Mouse (Mus musculus): Measurements from ENCODE around the gene Cav3. TPM values are rescaled to one million over a fixed set of nuclear protein-coding genes. Genes with fewer than 3 reads are reported as not detected.
A peak's percentile ranks its signal among the peaks of the same experiment; 100 is the strongest.

Cav3 gene
- polyA plus RNA-seq, 1 experiment: 304 TPM

DNA sequence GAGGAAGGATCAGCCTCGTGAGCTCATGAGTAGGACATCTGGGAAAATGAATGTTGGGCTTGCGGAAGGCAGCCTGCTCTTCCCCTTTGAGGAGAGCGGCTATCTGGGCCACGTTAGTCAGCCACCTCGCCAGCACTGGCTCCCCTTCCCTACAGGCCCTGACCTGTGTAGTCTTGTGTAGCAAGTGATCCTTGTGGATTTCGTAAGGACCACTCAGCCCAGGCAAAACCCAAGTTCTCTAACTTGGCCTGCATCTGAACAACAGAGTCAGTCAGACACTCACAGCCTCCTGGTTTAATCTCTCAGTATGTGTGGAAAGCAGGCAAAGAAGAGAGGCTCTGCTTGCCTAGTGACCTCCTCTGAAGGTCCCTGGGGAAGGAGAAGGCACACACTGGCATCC is 33.4 kb downstream of the Cav3 start:
- no peak overlapping the region for H3ac ChIP-seq (ENCODE audit: control insufficient read depth, insufficient read length)
- H3K4me3 ChIP-seq: no peak overlapping the region
- peaks cover 22% of the 10 kb centered on the region for H3K27me3 ChIP-seq (ENCODE audit: control insufficient read depth, insufficient read depth, insufficient read length)
- H3K4me2 ChIP-seq (ENCODE audit: low read depth): no peak overlapping the region
- no peaks in the 10 kb centered on the region for H3K36me3 ChIP-seq (ENCODE audit: control insufficient read depth, insufficient read depth)
- TF ChIP-seq MYOD1 (IDR thresholded peaks at IDR 0.05; ENCODE audit: control insufficient read depth in 1 of 3, insufficient read length in 2 of 3, low read depth in 2 of 3) (no peak), CEBPB (IDR thresholded peaks at IDR 0.05; ENCODE audit: insufficient read depth, poor library complexity, severe bottlenecking) (no peak)
- H3K79me2 ChIP-seq (ENCODE audit: control insufficient read depth, insufficient read depth): no peaks in the 10 kb centered on the region

DNA sequence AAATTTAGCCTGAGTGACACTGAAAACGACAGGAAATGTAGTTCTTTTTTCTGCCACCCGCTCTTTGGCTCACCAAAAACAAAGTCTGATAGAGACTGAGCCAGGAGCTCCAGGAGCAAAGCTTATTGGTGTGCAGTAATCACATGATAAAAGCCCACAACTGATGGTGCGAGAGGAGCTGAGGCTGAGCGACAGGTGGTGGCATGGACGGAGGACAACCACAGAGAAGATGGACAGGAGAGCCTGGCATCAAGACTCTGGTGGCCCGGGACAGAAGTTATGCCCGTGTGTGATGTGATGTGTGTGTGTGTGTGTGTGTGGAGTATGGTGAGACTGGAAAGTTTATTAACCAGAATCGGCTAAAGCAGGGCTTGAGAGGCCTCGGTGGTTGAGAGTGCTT is 34.1 kb downstream of the Cav3 start:
- Histone ChIP-seq H3ac (ENCODE audit: control insufficient read depth, insufficient read length) (no peak overlapping the region), H3K79me2 (ENCODE audit: control insufficient read depth, insufficient read depth) (no peaks in the 10 kb centered on the region), H3K4me3 (no peak overlapping the region), H3K36me3 (ENCODE audit: control insufficient read depth, insufficient read depth) (no peaks in the 10 kb centered on the region), H3K27me3 (ENCODE audit: control insufficient read depth, insufficient read depth, insufficient read length) (peaks cover 22% of the 10 kb centered on the region), H3K4me2 (ENCODE audit: low read depth) (no peak overlapping the region)
- TF ChIP-seq E2F4 (IDR thresholded peaks at IDR 0.05; ENCODE audit: insufficient read depth): no peak
- no peak for TF ChIP-seq REST (IDR thresholded peaks at IDR 0.05; ENCODE audit: insufficient read depth, insufficient read length)
- TF ChIP-seq TCF12 (IDR thresholded peaks at IDR 0.05; ENCODE audit: insufficient read depth, poor library complexity, severe bottlenecking): no peak
- no peak for TF ChIP-seq POLR2AphosphoS2 (IDR thresholded peaks at IDR 0.05; ENCODE audit: insufficient read length, low read depth)
- TF ChIP-seq USF1 (IDR thresholded peaks at IDR 0.05; ENCODE audit: low read depth): no peak
- peak in 2 of 3 experiments; percentile 67 to 76 for TF ChIP-seq MYOD1 (IDR thresholded peaks at IDR 0.05; ENCODE audit: control insufficient read depth in 1 of 3, insufficient read length in 2 of 3, low read depth in 2 of 3)
- TF ChIP-seq MAX (IDR thresholded peaks at IDR 0.05; ENCODE audit: low read depth): no peak
- TF ChIP-seq POLR2A (IDR thresholded peaks at IDR 0.05; ENCODE audit: insufficient read length, low read depth): no peak
- no peak for TF ChIP-seq CEBPB (IDR thresholded peaks at IDR 0.05; ENCODE audit: insufficient read depth, poor library complexity, severe bottlenecking)
- TF ChIP-seq TCF3 (IDR thresholded peaks at IDR 0.05; ENCODE audit: insufficient read length, low read depth): no peak
- peak in 1 of 3 experiments; percentile 27 for TF ChIP-seq MYOG (IDR thresholded peaks at IDR 0.05; ENCODE audit: control insufficient read depth in 1 of 3, insufficient read depth in 1 of 3, insufficient read length in 2 of 3, low read depth in 2 of 3)
- no peak for TF ChIP-seq SRF (IDR thresholded peaks at IDR 0.05; ENCODE audit: control insufficient read depth, insufficient read length, low read depth)

DNA sequence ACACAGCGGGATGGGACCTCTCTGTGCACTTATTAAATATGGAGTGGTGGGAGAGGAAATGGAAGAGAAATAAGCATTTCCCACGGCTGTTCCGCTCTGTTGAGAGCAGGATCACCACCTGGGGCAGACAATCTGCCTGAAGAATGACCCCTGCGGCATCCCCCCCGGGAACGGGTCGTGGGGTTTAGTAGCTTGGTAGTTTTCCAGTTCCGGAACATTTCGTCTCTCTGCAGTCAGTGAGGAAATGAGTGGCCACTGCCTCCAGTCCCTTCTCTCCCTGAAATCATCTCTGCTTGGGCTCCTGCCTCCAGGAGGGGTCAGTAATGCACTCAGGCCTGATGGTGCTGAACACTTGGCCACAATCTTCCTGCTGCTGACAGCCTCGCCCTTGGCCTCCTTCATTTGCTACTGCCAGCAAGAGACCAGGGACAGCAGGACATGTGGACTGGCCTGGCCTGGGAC is 35.3 kb downstream of the Cav3 start:
- Histone ChIP-seq H3K4me3 (no peak overlapping the region), H3K79me2 (ENCODE audit: control insufficient read depth, insufficient read depth) (no peaks in the 10 kb centered on the region), H3ac (ENCODE audit: control insufficient read depth, insufficient read length) (no peak overlapping the region), H3K27me3 (ENCODE audit: control insufficient read depth, insufficient read depth, insufficient read length) (peaks cover 11% of the 10 kb centered on the region), H3K36me3 (ENCODE audit: control insufficient read depth, insufficient read depth) (no peaks in the 10 kb centered on the region), H3K4me2 (ENCODE audit: low read depth) (no peak overlapping the region)
- TF ChIP-seq REST (IDR thresholded peaks at IDR 0.05; ENCODE audit: insufficient read depth, insufficient read length) (no peak), MYOG (IDR thresholded peaks at IDR 0.05; ENCODE audit: control insufficient read depth in 1 of 3, insufficient read depth in 1 of 3, insufficient read length in 2 of 3, low read depth in 2 of 3) (no peak), TCF12 (IDR thresholded peaks at IDR 0.05; ENCODE audit: insufficient read depth, poor library complexity, severe bottlenecking) (no peak), MAX (IDR thresholded peaks at IDR 0.05; ENCODE audit: low read depth) (no peak), POLR2A (IDR thresholded peaks at IDR 0.05; ENCODE audit: insufficient read length, low read depth) (no peak), E2F4 (IDR thresholded peaks at IDR 0.05; ENCODE audit: insufficient read depth) (no peak), MYOD1 (IDR thresholded peaks at IDR 0.05; ENCODE audit: control insufficient read depth in 1 of 3, insufficient read length in 2 of 3, low read depth in 2 of 3) (no peak), POLR2AphosphoS2 (IDR thresholded peaks at IDR 0.05; ENCODE audit: insufficient read length, low read depth) (no peak)

DNA sequence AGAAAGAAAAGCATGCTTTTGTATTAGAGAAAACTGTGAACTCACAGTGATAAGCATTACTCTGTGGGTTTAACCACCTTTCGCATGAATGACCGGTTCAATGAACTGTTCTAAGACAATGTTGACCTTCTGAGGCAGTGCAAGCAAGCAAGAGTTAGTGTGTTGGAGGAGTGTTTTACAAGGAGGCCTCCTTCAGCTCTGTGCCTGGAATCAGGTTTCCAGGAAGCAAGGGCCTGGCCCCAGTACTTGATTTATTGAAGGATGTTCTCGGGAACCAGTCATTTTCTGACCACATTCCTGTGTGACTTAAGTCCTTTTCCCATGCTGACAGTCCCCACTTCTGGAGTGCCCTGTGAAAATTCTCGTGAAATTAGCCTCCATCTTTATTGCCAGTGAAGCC is 35.9 kb downstream of the Cav3 start:
- peaks cover 6% of the 10 kb centered on the region for H3K27me3 ChIP-seq (ENCODE audit: control insufficient read depth, insufficient read depth, insufficient read length)
- no peaks in the 10 kb centered on the region for H3K36me3 ChIP-seq (ENCODE audit: control insufficient read depth, insufficient read depth)
- no peak overlapping the region for H3K4me3 ChIP-seq
- H3K79me2 ChIP-seq (ENCODE audit: control insufficient read depth, insufficient read depth): no peaks in the 10 kb centered on the region
- no peak overlapping the region for H3K4me2 ChIP-seq (ENCODE audit: low read depth)
- no peak for TF ChIP-seq TCF3 (IDR thresholded peaks at IDR 0.05; ENCODE audit: insufficient read length, low read depth)
- TF ChIP-seq CEBPB (IDR thresholded peaks at IDR 0.05; ENCODE audit: insufficient read depth, poor library complexity, severe bottlenecking): no peak
- TF ChIP-seq POLR2AphosphoS2 (IDR thresholded peaks at IDR 0.05; ENCODE audit: insufficient read length, low read depth): no peak
- TF ChIP-seq E2F4 (IDR thresholded peaks at IDR 0.05; ENCODE audit: insufficient read depth): no peak
- no peak for TF ChIP-seq MYOD1 (IDR thresholded peaks at IDR 0.05; ENCODE audit: control insufficient read depth in 1 of 3, insufficient read length in 2 of 3, low read depth in 2 of 3)
- no peak for TF ChIP-seq POLR2A (IDR thresholded peaks at IDR 0.05; ENCODE audit: insufficient read length, low read depth)
- TF ChIP-seq USF1 (IDR thresholded peaks at IDR 0.05; ENCODE audit: low read depth): no peak
- TF ChIP-seq MYOG (IDR thresholded peaks at IDR 0.05; ENCODE audit: control insufficient read depth in 1 of 3, insufficient read depth in 1 of 3, insufficient read length in 2 of 3, low read depth in 2 of 3): no peak
- TF ChIP-seq MAX (IDR thresholded peaks at IDR 0.05; ENCODE audit: low read depth): no peak
- no peak for TF ChIP-seq SRF (IDR thresholded peaks at IDR 0.05; ENCODE audit: control insufficient read depth, insufficient read length, low read depth)
- TF ChIP-seq REST (IDR thresholded peaks at IDR 0.05; ENCODE audit: insufficient read depth, insufficient read length): no peak
- TF ChIP-seq TCF12 (IDR thresholded peaks at IDR 0.05; ENCODE audit: insufficient read depth, poor library complexity, severe bottlenecking): no peak
- H3ac ChIP-seq (ENCODE audit: control insufficient read depth, insufficient read length): no peak overlapping the region

DNA sequence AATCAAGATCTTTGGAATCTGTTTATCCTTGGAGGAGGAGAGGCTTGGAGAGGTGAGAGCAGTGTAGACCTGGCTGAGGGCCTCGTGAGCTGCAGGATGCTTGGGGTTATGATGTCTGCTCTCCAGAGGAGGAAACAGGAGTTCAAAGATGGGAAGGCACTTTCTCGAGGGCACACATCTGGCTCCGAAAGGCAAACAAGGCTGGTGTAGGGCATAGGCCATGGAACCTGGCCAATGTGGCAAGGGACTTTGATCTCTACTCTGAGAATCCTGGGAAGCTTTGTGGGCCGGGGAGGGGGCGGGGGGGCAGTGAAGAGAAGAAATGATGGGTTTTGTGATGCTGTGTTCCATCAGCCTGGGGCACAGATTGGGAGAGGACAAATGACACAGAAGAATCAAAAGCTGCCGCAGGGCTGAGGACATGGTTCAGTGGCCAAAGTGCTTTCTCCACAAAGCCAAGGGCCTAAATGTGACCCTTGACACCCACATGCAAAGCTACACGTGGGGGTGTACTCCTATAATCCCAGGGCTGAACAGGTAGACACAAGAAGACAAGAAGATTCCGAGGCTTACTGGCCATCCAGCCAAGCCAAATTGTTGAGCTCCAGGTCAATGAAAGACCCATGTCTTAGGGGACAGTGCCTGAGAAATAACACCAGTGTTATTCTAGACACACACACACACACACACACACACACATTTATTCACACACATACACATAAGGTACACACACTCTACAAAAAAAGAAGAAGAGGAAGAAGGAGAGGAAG is 37.2 kb downstream of the Cav3 start:
- no peak for TF ChIP-seq SRF (IDR thresholded peaks at IDR 0.05; ENCODE audit: control insufficient read depth, insufficient read length, low read depth)
- TF ChIP-seq CEBPB (IDR thresholded peaks at IDR 0.05; ENCODE audit: insufficient read depth, poor library complexity, severe bottlenecking): no peak
- no peak for TF ChIP-seq USF1 (IDR thresholded peaks at IDR 0.05; ENCODE audit: low read depth)
- TF ChIP-seq POLR2AphosphoS2 (IDR thresholded peaks at IDR 0.05; ENCODE audit: insufficient read length, low read depth): no peak
- TF ChIP-seq MYOD1 (IDR thresholded peaks at IDR 0.05; ENCODE audit: control insufficient read depth in 1 of 3, insufficient read length in 2 of 3, low read depth in 2 of 3): no peak
- no peak for TF ChIP-seq POLR2A (IDR thresholded peaks at IDR 0.05; ENCODE audit: insufficient read length, low read depth)
- TF ChIP-seq REST (IDR thresholded peaks at IDR 0.05; ENCODE audit: insufficient read depth, insufficient read length): no peak
- TF ChIP-seq MAX (IDR thresholded peaks at IDR 0.05; ENCODE audit: low read depth): no peak
- TF ChIP-seq TCF3 (IDR thresholded peaks at IDR 0.05; ENCODE audit: insufficient read length, low read depth): no peak
- no peak for TF ChIP-seq TCF12 (IDR thresholded peaks at IDR 0.05; ENCODE audit: insufficient read depth, poor library complexity, severe bottlenecking)
- no peak for TF ChIP-seq E2F4 (IDR thresholded peaks at IDR 0.05; ENCODE audit: insufficient read depth)
- no peak for TF ChIP-seq MYOG (IDR thresholded peaks at IDR 0.05; ENCODE audit: control insufficient read depth in 1 of 3, insufficient read depth in 1 of 3, insufficient read length in 2 of 3, low read depth in 2 of 3)
- Histone ChIP-seq H3K4me3 (no peak overlapping the region), H3ac (ENCODE audit: control insufficient read depth, insufficient read length) (no peak overlapping the region), H3K36me3 (ENCODE audit: control insufficient read depth, insufficient read depth) (no peaks in the 10 kb centered on the region), H3K4me2 (ENCODE audit: low read depth) (no peak overlapping the region), H3K79me2 (ENCODE audit: control insufficient read depth, insufficient read depth) (no peaks in the 10 kb centered on the region), H3K27me3 (ENCODE audit: control insufficient read depth, insufficient read depth, insufficient read length) (no peaks in the 10 kb centered on the region)

Data from myocyte (in vitro differentiated cells).